Mouse (Mus musculus): ENCODE measurements around the gene Elmo1.
"Not testable (repeated sequence)": the region's sequence is repeated elsewhere in the genome, so short reads cannot be mapped to it uniquely, and the experiment has no call there.

Elmo1 gene

GRCm38 (mm10) chr13:20551559-20551958 is 461.2 kb downstream of the Elmo1 start:
- no peak for DNase-seq

GRCm38 (mm10) chr13:20555853-20556452 is 465.6 kb downstream of the Elmo1 start:
- DNase-seq, result no peak

GRCm38 (mm10) chr13:20556739-20557138 is 466.3 kb downstream of the Elmo1 start:
- no peak for DNase-seq

GRCm38 (mm10) chr13:20557156-20557555 is 466.8 kb downstream of the Elmo1 start:
- no peak for DNase-seq

GRCm38 (mm10) chr13:20558376-20558775 is 468.0 kb downstream of the Elmo1 start:
- no peak for DNase-seq

- DNase-seq, result no peak
Measured at GRCm38 (mm10) chr13:20564414-20564813, 474.0 kb downstream of the Elmo1 start.

- no peak for DNase-seq
Measured at GRCm38 (mm10) chr13:20575186-20575585, 484.8 kb downstream of the Elmo1 start.

- DNase-seq, result no peak
Measured at GRCm38 (mm10) chr13:20585868-20586267, 495.5 kb downstream of the Elmo1 start.

GRCm38 (mm10) chr13:20586462-20586861 is 496.1 kb downstream of the Elmo1 start:
- no peak for DNase-seq

- no peak for DNase-seq
Measured at GRCm38 (mm10) chr13:20590983-20591382, 500.6 kb downstream of the Elmo1 start.

GRCm38 (mm10) chr13:20597307-20597706 is 506.9 kb downstream of the Elmo1 start:
- no peak for DNase-seq

- no peak for DNase-seq
Measured at GRCm38 (mm10) chr13:20598618-20599017, 508.2 kb downstream of the Elmo1 start.

GRCm38 (mm10) chr13:20600246-20600645 is 509.9 kb downstream of the Elmo1 start:
- no peak for DNase-seq

GRCm38 (mm10) chr13:20601421-20601820 is 511.0 kb downstream of the Elmo1 start:
- DNase-seq, result no peak

- DNase-seq, result no peak
Measured at GRCm38 (mm10) chr13:20606891-20607290, 516.5 kb downstream of the Elmo1 start.

GRCm38 (mm10) chr13:20609003-20609688 is 518.8 kb downstream of the Elmo1 start:
- DNase-seq, result no peak

- DNase-seq, result peak; percentile 12
Measured at GRCm38 (mm10) chr13:20615596-20616469, 525.4 kb downstream of the Elmo1 start.

GRCm38 (mm10) chr13:20619946-20620345 is 529.5 kb downstream of the Elmo1 start:
- no peak for DNase-seq

GRCm38 (mm10) chr13:20623071-20623850 is 532.9 kb downstream of the Elmo1 start:
- DNase-seq, result no peak

- no peak for DNase-seq
Measured at GRCm38 (mm10) chr13:20627796-20628195, 537.4 kb downstream of the Elmo1 start.

- DNase-seq, result no peak
Measured at GRCm38 (mm10) chr13:20632477-20632876, 542.1 kb downstream of the Elmo1 start.

GRCm38 (mm10) chr13:20634679-20635078 is 544.3 kb downstream of the Elmo1 start:
- not testable (repeated sequence) for DNase-seq

- no peak for DNase-seq
Measured at GRCm38 (mm10) chr13:20635646-20636045, 545.2 kb downstream of the Elmo1 start.
